Mouse (Mus musculus) spleen, adult 2 months (tissue): ENCODE measurements around the gene Psmb5. TPM values are rescaled to one million over a fixed set of nuclear protein-coding genes. Genes with fewer than 3 reads are reported as not detected.

Source experiments
- DNase-seq, 2 experiments: peaks; one replicate each; pipeline versions ENCODE4 v3.0.0 to v3.0.0-alpha.2; 2012 to 2021; ENCODE audit warnings: low spot score in 2 of 2, low read depth in 1 of 2
- H3K27ac ChIP-seq: fragments of 200-500 bp; 2 replicates; pipeline ENCODE4 v1.5.1; 2012; ENCODE audit warnings: low read length, inconsistent platforms; ENCODE audit not compliant: insufficient read depth
- H3K27me3 ChIP-seq: fragments of 200-500 bp; 2 replicates; pipeline ENCODE4 v1.6.1; 2012; ENCODE audit warnings: mild to moderate bottlenecking, moderate library complexity, low read length, inconsistent platforms; ENCODE audit not compliant: control insufficient read depth, insufficient read depth
- H3K36me3 ChIP-seq: fragments of 200-500 bp; 2 replicates; pipeline ENCODE4 v1.6.1; 2012; ENCODE audit warnings: mild to moderate bottlenecking, low read length, inconsistent platforms; ENCODE audit not compliant: control insufficient read depth, insufficient read depth
- H3K4me1 ChIP-seq: fragments of 200-500 bp; 2 replicates; pipeline ENCODE4 v1.6.1; 2011; ENCODE audit warnings: inconsistent platforms; ENCODE audit not compliant: control insufficient read depth, insufficient read depth, insufficient read length
- H3K4me3 ChIP-seq: fragments of 200-500 bp; 2 replicates; pipeline ENCODE4 v1.5.1; 2011; ENCODE audit warnings: mild to moderate bottlenecking, inconsistent platforms; ENCODE audit not compliant: insufficient read depth, insufficient read length; ENCODE audit errors: extremely low read depth
- CTCF ChIP-seq: fragments of 200-500 bp; IDR thresholded peaks from 2 replicates; pipeline ENCODE4 v1.5.1; 2011; ENCODE audit warnings: mild to moderate bottlenecking, inconsistent platforms; ENCODE audit not compliant: insufficient read depth, insufficient read length, insufficient replicate concordance; ENCODE audit errors: extremely low read depth
- POLR2A ChIP-seq: fragments of 200-500 bp; IDR thresholded peaks from 2 replicates; pipeline ENCODE4 v1.6.1; 2011; ENCODE audit warnings: low read depth, low read length, inconsistent platforms
- WGBS: fragments of 180-500 bp; shearing (Covaris S2); methylation state at CpG from one replicate; pipeline ENCODE4 v1.1.7; 2018; 5-methylcytosine and 5-hydroxymethylcytosine counted together
- polyA plus RNA-seq: library from polyadenylated mRNA; depleted of rRNA; stranded (reverse); fragments of >200 nt; gene quantifications from 2 replicates; pipeline ENCODE4 v1.2.3, GENCODE M21; 2012

Gene Psmb5
- polyA plus RNA-seq, 1 experiment: 82.5 TPM

DNA sequence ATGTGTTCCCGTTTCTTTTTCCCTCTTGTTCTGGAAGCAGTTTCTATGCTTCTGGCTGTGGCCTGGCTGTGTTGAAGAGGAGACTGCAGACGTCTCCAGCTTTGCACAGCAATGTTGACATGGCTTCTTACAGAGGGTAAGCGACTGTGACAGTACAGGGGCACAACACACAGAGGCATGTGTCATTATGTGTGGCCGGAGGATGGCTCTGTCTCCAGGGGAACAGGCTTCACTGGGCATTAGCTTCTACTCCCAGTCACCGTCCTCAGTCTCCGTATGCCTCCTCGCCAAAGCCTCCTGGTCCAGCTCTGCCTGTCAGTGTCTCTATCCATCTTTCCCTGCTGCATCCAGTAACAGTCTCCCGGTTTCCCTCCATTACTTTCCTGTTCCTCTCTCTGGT, 10.6 kb downstream of the Psmb5 start:
- 85% methylated on average over 8 of the region's 8 CpGs for WGBS
- TF ChIP-seq CTCF (no peak), POLR2A (no peak)
- Histone ChIP-seq H3K4me1 (peaks cover 8% of the 10 kb centered on the region; the same call in 1 of the 2 replicates), H3K4me3 (no peak overlapping the region), H3K27ac (no peak overlapping the region), H3K27me3 (no peaks in the 10 kb centered on the region), H3K36me3 (peaks cover 2% of the 10 kb centered on the region)
- no peak for DNase-seq

DNA sequence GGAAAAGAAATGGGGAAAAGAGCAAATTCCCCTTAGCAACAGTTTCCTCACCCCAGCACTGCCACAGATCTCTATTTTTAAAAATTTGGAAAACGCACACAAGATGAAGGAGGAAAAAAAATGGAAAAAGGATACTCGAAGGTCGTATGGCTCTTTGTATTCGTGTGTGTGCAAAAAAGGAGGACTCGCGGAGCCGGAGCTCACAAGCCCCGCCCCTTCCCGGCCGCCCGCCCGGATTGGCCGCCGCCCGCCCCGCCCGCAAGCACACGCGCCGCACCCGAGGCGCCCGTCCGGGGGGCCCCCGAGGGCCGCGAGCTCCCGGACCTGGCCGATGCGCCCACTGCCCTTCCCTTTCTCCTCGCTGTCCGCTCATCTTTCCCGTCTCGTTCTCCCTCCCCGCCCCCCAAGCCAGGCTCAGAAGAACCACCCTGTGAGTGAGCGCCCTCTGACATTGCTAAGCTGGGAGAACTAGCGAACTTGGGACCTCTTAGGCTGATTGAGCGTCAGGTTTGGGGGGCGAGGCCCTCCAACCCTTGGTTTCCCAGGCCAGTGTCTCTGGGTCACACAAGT, 12.0 kb downstream of the Psmb5 start, which contains the start of gene 4931414P19Rik:
4931414P19Rik (minus strand) TSS at position 242 of the 570 bp plus-strand sequence.
- TF ChIP-seq POLR2A: peak; percentile 10
- TF ChIP-seq CTCF: no peak
- H3K27me3 ChIP-seq: no peaks in the 10 kb centered on the region
- peak within 1 kb of the TSS; percentile 87 for H3K4me3 ChIP-seq
- H3K4me1 ChIP-seq: peaks cover 8% of the 10 kb centered on the region; the same call in 1 of the 2 replicates
- 1% methylated on average over 37 of the region's 39 CpGs for WGBS
- H3K36me3 ChIP-seq: no peaks in the 10 kb centered on the region
- DNase-seq: peak in 1 of 2 experiments; percentile 79
- H3K27ac ChIP-seq: peak within 1 kb of the TSS; percentile 68

DNA sequence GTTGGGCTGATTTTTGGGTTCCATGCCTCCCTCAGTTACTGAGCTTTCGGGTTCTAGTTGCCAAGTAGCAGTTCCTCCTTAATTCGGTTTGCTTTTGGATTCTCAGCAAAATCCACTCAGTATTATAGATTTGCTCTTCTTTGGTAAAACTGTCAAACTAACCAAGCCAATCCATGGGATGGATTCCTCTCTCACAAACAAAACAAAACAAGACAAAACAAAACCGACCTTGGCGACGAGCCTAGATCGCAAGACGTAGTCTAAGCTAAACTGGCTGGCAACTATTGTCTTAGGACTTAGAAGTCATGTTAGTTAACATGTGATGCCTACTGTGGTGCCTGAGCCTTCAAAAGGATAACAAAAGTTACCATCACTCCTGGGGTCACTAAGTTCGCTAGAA, 14.1 kb downstream of the Psmb5 start:
- H3K27me3 ChIP-seq: no peaks in the 10 kb centered on the region
- peaks cover 8% of the 10 kb centered on the region; the same call in 1 of the 2 replicates for H3K4me1 ChIP-seq
- 87% methylated on average over 8 of the region's 8 CpGs for WGBS
- TF ChIP-seq CTCF (no peak), POLR2A (no peak)
- H3K4me3 ChIP-seq: peak overlapping the region; percentile 52; the same call in 1 of the 2 replicates
- no peak for DNase-seq
- no peaks in the 10 kb centered on the region for H3K36me3 ChIP-seq
- peak overlapping the region; percentile 85 for H3K27ac ChIP-seq

DNA sequence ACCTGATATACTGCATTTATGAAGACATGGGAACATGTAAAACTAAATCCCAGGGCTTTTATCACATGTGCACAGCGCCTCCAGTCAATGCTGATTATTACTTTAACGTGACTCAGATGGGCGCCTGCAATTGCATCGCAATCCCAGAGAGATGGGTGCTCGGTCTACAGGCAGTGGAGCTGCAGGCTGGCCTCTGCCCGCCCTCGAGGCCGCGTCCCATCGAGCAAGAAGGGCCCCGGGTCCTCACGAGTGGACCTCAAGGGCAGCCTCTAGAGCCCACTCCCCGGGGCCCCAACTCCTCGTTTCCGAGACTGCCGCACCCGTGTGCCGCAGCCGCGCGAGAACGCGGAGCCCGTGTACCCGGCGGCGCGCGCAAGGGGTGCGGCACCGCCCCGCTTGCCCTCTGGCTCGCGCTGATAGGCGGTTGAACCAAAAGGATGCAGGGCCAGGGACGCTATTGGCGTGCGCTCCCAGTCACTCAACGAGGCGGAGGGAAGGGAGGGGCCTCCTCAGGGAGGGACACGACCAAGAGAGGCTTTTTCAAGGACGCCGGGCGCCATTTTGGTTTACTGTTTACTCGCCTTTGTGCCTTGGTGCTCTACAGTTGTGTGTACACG, 14.7 kb downstream of the Psmb5 start:
- TF ChIP-seq CTCF (no peak), POLR2A (peak; percentile 71; the same call in 1 of the 2 replicates)
- H3K4me3 ChIP-seq: peak overlapping the region; percentile 87
- H3K4me1 ChIP-seq: peaks cover 8% of the 10 kb centered on the region; the same call in 1 of the 2 replicates
- no peaks in the 10 kb centered on the region for H3K27me3 ChIP-seq
- under 1% methylated on average over 46 of the region's 46 CpGs for WGBS
- DNase-seq: peak; percentile 94 to 95
- peak overlapping the region; percentile 96 for H3K27ac ChIP-seq
- no peaks in the 10 kb centered on the region for H3K36me3 ChIP-seq

DNA sequence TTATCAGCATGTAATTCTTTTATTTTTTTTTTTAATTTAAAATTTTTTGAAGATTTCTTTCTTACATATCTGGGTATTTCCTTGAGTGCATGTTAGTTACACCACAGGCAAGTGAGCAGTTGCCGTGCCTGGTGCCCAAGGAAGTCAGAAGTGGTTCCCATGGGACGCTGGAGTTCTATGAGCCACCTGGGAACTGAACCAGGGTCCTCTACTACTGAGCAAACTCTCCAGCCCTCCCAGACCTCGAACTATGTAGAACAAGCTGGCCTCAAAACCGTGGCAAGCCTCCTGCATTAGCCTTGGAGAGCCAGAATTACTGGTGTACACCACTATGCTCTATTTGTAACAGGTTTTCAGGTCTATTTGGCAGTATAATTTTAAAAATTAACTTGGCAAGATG, 15.2 kb downstream of the Psmb5 start:
- H3K36me3 ChIP-seq: no peaks in the 10 kb centered on the region
- no peak for TF ChIP-seq POLR2A
- TF ChIP-seq CTCF: no peak
- H3K27ac ChIP-seq: peak overlapping the region; percentile 55; the same call in 1 of the 2 replicates
- no peaks in the 10 kb centered on the region for H3K27me3 ChIP-seq
- peaks cover 8% of the 10 kb centered on the region; the same call in 1 of the 2 replicates for H3K4me1 ChIP-seq
- DNase-seq: no peak
- WGBS: 37% methylated on average over 4 of the region's 4 CpGs
- H3K4me3 ChIP-seq: no peak overlapping the region; the same call in none of the 2 replicates

DNA sequence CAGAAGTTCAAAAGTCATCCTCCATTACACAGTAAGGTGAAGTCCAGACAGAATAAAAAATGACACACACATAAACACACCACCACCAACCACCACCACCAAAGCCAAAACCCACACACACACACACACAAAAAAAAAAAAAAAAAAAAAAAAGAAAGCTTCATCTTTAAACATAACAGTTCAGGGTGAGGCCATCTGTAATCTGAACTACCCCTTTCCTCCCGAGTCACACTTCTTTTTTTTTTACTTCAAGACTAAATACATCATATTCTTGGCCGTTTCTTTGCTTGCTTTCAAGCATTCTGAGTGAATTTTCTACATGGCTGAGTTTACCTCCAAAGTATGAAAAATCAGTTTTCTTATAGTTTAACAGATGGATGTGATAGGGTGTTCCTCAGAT, 16.2 kb downstream of the Psmb5 start:
- no peak for TF ChIP-seq CTCF
- TF ChIP-seq POLR2A: no peak
- 37% methylated on average over 2 of the region's 2 CpGs for WGBS
- Histone ChIP-seq H3K36me3 (no peaks in the 10 kb centered on the region), H3K4me3 (no peak overlapping the region), H3K27me3 (no peaks in the 10 kb centered on the region), H3K27ac (no peak overlapping the region), H3K4me1 (peaks cover 8% of the 10 kb centered on the region; the same call in 1 of the 2 replicates)
- DNase-seq: no peak

DNA sequence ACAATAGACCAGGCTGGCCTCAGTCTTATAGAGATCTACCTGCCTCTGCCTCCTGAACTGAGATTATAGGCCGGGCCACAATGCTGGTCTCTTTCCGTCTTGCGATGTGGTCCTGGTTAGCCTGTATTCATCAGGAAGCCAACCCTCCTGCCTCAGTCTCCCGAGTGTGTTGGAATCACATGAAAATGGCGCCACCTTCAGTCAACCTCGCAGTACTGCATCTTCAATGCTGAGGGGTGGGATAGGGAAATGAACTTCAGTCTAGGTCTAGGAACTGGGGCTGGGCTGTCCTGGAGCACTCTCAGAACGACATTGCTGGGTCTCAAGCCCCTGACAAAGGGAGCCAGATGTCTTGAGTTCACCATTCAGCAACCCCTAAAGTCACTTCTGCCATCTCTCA, 20.7 kb downstream of the Psmb5 start:
- no peaks in the 10 kb centered on the region for H3K27me3 ChIP-seq
- no peak for DNase-seq
- peak; percentile 63; the same call in 1 of the 2 replicates for TF ChIP-seq CTCF
- no peak for TF ChIP-seq POLR2A
- H3K4me1 ChIP-seq: no peaks in the 10 kb centered on the region
- no peak overlapping the region for H3K4me3 ChIP-seq
- 84% methylated on average over 7 of the region's 7 CpGs for WGBS
- peaks cover 1% of the 10 kb centered on the region; the same call in 1 of the 2 replicates for H3K36me3 ChIP-seq
- no peak overlapping the region for H3K27ac ChIP-seq
